Mouse (Mus musculus) embryonic facial prominence, embryonic 14.5 days (tissue): ENCODE measurements around the gene Grk2. TPM values are rescaled to one million over a fixed set of nuclear protein-coding genes. Genes with fewer than 3 reads are reported as not detected.
A peak's percentile ranks its signal among the peaks of the same experiment; 100 is the strongest.

ENCODE experiments used
- ATAC-seq: fragments of 200-750 bp; cut with Nextera tagmentation; 2 replicates; pipeline ENCODE4 v1.8.0; 2017; ENCODE audit warnings: low read depth, moderate number of reproducible peaks, moderate TSS enrichment
- DNase-seq: peaks from one replicate; pipeline ENCODE4 v3.0.0-alpha.2; 2015; ENCODE audit warnings: low spot score
- H3K27ac ChIP-seq: fragments of 300-500 bp; sonication (generic); replicated peaks from 2 replicates; pipeline ENCODE4 v1.5.1; 2014; ENCODE audit warnings: low read depth, mild to moderate bottlenecking, low read length, moderate library complexity
- H3K27me3 ChIP-seq: fragments of 300-500 bp; sonication (generic); replicated peaks from 2 replicates; pipeline ENCODE4 v1.6.1; 2014; ENCODE audit warnings: low read length; ENCODE audit not compliant: control insufficient read depth, insufficient read depth
- H3K36me3 ChIP-seq: fragments of 300-500 bp; sonication (generic); 2 replicates; pipeline ENCODE4 v1.6.1; 2014; ENCODE audit warnings: low read length, mixed read lengths; ENCODE audit not compliant: control insufficient read depth, insufficient read depth
- H3K4me1 ChIP-seq: fragments of 300-500 bp; sonication (generic); 2 replicates; pipeline ENCODE4 v1.6.1; 2014; ENCODE audit warnings: antibody characterized with exemption, low read length; ENCODE audit not compliant: control insufficient read depth, insufficient read depth
- H3K4me2 ChIP-seq: fragments of 300-500 bp; sonication (generic); 2 replicates; pipeline ENCODE4 v1.6.1; 2014; ENCODE audit warnings: low read depth, mild to moderate bottlenecking, low read length, moderate library complexity, mixed read lengths
- H3K4me3 ChIP-seq: fragments of 300-500 bp; sonication (generic); 2 replicates; pipeline ENCODE4 v1.5.1; 2014; ENCODE audit warnings: low read depth, mild to moderate bottlenecking, low read length
- H3K9ac ChIP-seq: fragments of 300-500 bp; sonication (generic); 2 replicates; pipeline ENCODE4 v1.6.1; 2014; ENCODE audit warnings: low read depth, mild to moderate bottlenecking, low read length, moderate library complexity, mixed read lengths
- H3K9me3 ChIP-seq: fragments of 300-500 bp; sonication (generic); 2 replicates; pipeline ENCODE4 v1.6.1; 2016; ENCODE audit warnings: low read length; ENCODE audit not compliant: control insufficient read depth
- WGBS: fragments of 180-500 bp; shearing (Covaris S2); extraction: QIAGEN DNeasy Blood & Tissue Kit; methylation state at CpG from one replicate; pipeline ENCODE4 v1.1.7; 2014; 5-methylcytosine and 5-hydroxymethylcytosine counted together
- polyA plus RNA-seq: library from polyadenylated mRNA; unstranded; fragments of >200 nt; fragmentation: Nextera tagmentation; extraction: Ambion mirVana; gene quantifications from 2 replicates; pipeline ENCODE4 v1.2.1, GENCODE M21; 2014

Grk2 gene
- polyA plus RNA-seq, result 17.0 and 18.9 TPM in 2 replicates

DNA sequence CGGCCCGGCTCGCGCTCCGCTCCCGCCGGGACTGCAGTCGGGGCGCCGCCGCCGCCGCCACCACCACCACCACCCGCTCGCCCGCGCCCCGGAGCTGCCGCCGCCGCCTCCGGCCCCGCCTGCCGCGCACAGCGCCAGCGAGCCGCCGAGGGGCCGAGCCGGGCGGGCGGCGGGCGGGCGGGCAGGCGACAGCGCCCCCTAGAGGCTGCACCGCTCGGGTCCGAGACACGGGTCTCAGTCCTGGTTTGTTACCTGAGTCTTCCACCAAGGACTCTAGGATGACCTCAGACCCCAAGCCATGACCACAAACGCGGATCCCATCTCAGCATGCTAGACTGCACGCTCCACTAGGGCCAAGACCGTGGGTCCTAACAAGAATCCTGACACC lies at the start of gene Grk2:
Grk2 (minus strand) TSS at position 33 of the 388 bp plus-strand sequence.
- H3K4me1 ChIP-seq, result peaks cover 44% of the 10 kb centered on the region
- no peaks in the 10 kb centered on the region for H3K9me3 ChIP-seq
- peak within 1 kb of the TSS; percentile 98 for H3K9ac ChIP-seq
- WGBS, result 0% methylated on average over 8 of the region's 46 CpGs
- no peaks in the 10 kb centered on the region for H3K27me3 ChIP-seq
- peak within 1 kb of the TSS; percentile 84 for H3K4me2 ChIP-seq
- DNase-seq (peak; percentile 66), ATAC-seq (peak; percentile 81)
- H3K4me3 ChIP-seq, result peak within 1 kb of the TSS; percentile 95
- peak within 1 kb of the TSS; percentile 89 for H3K27ac ChIP-seq
- no peaks in the 10 kb centered on the region for H3K36me3 ChIP-seq

DNA sequence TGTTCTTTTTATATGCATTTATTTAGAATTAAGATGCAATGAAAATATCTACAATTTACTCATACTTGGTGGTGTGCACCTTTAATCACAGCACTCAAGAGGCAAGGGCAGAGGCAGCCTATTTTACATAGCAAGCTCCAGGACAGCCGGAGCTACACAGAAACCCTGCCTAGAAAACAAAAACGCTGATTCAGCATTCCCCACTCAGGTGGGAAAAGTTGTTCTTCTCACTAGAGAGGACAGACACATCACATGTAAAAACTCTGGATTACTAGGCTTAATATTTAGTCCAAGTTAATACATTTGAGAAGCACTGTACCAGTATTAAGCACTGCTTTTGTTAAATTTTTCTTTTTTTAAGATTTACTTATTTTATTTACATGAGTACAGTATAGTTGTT lies 43.4 kb upstream of the Grk2 start:
- Histone ChIP-seq H3K27ac (no peak overlapping the region), H3K4me3 (no peak overlapping the region), H3K36me3 (peaks cover 82% of the 10 kb centered on the region), H3K9ac (no peak overlapping the region), H3K27me3 (no peaks in the 10 kb centered on the region), H3K9me3 (no peaks in the 10 kb centered on the region), H3K4me1 (no peaks in the 10 kb centered on the region), H3K4me2 (no peak overlapping the region)
- WGBS, result 89% methylated on average over 2 of the region's 2 CpGs
- ATAC-seq (no peak), DNase-seq (no peak)

DNA sequence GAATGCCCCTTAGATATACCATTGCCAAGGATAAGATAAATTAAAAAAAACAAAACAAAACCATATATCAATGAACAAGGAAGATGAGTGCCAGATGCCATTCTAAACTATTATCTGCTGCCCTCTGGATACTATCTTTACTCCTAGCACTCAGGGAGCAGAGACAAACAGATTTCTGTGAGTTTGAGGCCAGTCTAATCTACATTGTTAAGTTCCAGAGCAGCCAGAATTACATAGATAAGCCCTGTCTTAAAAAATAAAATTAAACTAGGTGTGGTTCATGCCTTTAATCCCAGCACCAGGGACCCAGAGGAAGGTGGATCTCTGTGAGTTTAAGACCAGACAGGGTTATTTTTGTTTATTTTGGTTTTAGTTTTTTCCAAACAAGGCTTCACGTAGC lies 40.5 kb upstream of the Grk2 start:
- Histone ChIP-seq H3K4me2 (no peak overlapping the region), H3K9ac (no peak overlapping the region), H3K4me3 (no peak overlapping the region), H3K27ac (no peak overlapping the region), H3K27me3 (no peaks in the 10 kb centered on the region), H3K4me1 (no peaks in the 10 kb centered on the region), H3K9me3 (no peaks in the 10 kb centered on the region), H3K36me3 (peaks cover 85% of the 10 kb centered on the region)
- ATAC-seq (no peak), DNase-seq (no peak)
- WGBS, result 73% methylated on average over 1 of the region's 1 CpGs

DNA sequence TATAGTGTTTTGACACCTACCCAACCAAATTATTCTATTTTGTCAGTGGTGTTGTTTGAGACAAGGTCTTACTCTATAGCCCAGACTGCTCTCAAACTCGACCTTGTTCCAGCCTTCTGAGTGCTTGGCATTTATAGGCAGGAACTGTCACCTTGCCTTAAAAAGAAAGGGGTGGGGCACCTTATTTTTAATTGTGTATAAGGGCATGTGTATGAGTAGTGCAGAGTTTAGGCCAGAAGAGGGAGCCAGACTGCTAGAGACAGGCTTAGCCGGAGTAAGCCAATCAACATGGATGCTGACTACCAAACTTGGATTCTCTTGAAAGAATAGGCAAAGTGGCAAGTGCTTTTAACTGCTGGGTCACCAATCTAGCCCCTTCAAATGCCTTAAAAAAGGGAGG lies 32.1 kb upstream of the Grk2 start:
- no peak overlapping the region for H3K27ac ChIP-seq
- no peaks in the 10 kb centered on the region for H3K9me3 ChIP-seq
- DNase-seq, result peak; percentile 79
- H3K9ac ChIP-seq, result no peak overlapping the region
- WGBS, result 33% methylated on average over 2 of the region's 2 CpGs
- H3K4me2 ChIP-seq, result no peak overlapping the region
- H3K4me1 ChIP-seq, result peaks cover 8% of the 10 kb centered on the region
- H3K36me3 ChIP-seq, result peaks cover 42% of the 10 kb centered on the region
- H3K27me3 ChIP-seq, result no peaks in the 10 kb centered on the region
- no peak overlapping the region for H3K4me3 ChIP-seq
- no peak for ATAC-seq

DNA sequence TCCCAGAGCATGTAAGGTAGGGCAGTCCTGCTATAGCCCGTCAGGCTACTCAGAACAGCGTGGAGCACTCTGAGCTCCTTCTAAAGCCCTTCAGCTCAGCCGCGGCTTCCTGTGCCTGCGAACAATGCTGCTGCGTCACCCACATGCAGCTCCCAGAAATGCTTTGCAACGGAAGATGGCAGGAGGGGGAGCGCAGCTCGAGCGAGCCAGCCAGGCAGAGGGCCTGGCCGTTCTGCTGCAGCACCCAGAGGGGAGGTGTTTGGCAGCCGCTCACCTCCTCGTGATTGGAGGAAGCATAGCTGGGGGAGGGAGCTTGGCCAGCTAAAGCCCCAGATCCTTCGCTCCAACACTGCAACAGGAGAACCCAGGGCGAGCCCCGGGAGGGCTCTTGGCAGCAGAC lies 27.8 kb upstream of the Grk2 start:
- ATAC-seq, result peak; percentile 99
- peaks cover 33% of the 10 kb centered on the region for H3K36me3 ChIP-seq
- peak overlapping the region; percentile 60 for H3K4me3 ChIP-seq
- H3K27me3 ChIP-seq, result no peaks in the 10 kb centered on the region
- no peaks in the 10 kb centered on the region for H3K9me3 ChIP-seq
- DNase-seq, result peak; percentile 99
- peak overlapping the region; percentile 77 for H3K4me2 ChIP-seq
- peak overlapping the region; percentile 96 for H3K27ac ChIP-seq
- peak overlapping the region; percentile 76 for H3K9ac ChIP-seq
- 0% methylated on average over 16 of the region's 16 CpGs for WGBS
- peaks cover 11% of the 10 kb centered on the region for H3K4me1 ChIP-seq

DNA sequence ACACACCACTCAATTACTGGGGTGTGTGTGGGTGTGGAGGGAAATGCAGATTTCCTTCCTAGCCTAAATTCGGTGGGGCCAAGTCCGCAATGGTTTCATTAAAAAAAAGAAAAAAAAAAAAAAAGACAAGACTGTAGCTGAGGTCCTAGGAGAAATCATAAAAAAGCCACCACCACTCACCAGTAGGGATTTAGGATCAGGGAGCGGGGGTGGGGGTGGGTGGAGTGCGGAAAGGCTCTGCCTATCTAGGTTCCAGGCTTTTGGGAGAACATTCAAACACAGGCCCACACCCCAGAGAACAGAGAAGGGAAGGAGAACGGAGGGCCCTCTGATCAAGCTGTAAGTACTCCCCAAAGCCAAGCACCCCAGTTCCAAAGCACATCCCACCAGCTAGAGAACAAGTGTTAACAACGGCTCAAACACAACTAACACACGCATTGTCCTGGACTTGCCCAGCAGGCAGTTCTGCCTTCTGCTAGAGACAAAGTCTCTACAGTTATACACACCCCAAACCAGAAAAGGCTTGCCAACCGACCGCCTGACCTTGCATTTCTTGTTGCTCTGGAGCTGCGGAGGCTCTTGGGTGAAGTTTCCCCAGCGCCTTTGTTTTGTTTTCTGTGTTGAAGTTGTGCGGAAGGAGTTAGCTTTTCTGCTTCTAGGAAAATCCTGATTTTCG lies 27.2 kb upstream of the Grk2 start:
- ATAC-seq (no peak), DNase-seq (no peak)
- H3K4me2 ChIP-seq, result peak overlapping the region; percentile 77
- H3K9ac ChIP-seq, result peak overlapping the region; percentile 76
- H3K36me3 ChIP-seq, result peaks cover 37% of the 10 kb centered on the region
- no peaks in the 10 kb centered on the region for H3K27me3 ChIP-seq
- no peaks in the 10 kb centered on the region for H3K9me3 ChIP-seq
- peak overlapping the region; percentile 60 for H3K4me3 ChIP-seq
- under 1% methylated on average over 13 of the region's 13 CpGs for WGBS
- peak overlapping the region; percentile 96 for H3K27ac ChIP-seq
- H3K4me1 ChIP-seq, result peaks cover 11% of the 10 kb centered on the region

DNA sequence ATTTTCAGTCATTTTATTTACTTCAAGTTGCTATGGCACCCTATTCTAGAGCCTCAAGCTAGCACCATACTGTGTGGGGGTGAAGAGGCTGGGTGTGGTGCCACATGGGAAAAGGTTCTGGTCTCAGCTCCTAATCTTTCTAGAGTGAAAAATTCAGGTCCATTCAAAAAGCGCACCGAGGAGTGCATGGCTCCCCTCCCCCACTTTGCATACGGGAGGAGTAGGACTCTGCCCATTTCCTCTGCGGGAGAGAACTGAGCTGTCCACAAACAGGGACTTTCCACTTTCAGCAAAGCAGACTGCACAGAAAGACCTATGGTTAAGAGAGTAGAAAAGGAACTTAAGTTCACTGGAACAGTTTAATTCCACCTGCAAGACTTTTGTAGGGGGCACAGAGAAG lies 26.6 kb upstream of the Grk2 start:
- ATAC-seq (no peak), DNase-seq (peak; percentile 67)
- peaks cover 39% of the 10 kb centered on the region for H3K36me3 ChIP-seq
- H3K4me2 ChIP-seq, result peak overlapping the region; percentile 77
- H3K4me3 ChIP-seq, result peak overlapping the region; percentile 60
- WGBS, result 1% methylated on average over 4 of the region's 4 CpGs
- peak overlapping the region; percentile 76 for H3K9ac ChIP-seq
- no peaks in the 10 kb centered on the region for H3K9me3 ChIP-seq
- H3K27me3 ChIP-seq, result no peaks in the 10 kb centered on the region
- peak overlapping the region; percentile 96 for H3K27ac ChIP-seq
- peaks cover 11% of the 10 kb centered on the region for H3K4me1 ChIP-seq

DNA sequence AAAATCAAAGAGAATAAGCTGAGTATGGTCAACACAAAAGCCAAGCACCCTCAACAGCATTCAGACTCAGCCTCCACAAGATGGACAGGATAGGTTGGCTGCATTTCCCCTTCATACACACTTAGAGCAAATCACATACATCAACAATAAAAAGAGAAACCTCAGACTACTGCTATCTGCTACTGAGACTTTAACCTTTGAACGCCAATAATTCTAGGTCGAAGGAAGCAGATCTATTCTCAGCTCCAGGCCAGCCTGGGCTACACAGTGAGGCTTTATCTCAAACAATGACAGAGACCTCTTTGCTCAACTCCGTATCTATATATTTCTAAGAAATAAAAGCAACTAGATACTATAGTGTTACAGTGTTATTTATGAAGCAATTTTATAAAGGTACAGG lies 25.3 kb upstream of the Grk2 start:
- DNase-seq, result no peak
- H3K9me3 ChIP-seq, result no peaks in the 10 kb centered on the region
- no peak overlapping the region; the same call in 1 of the 2 replicates for H3K4me2 ChIP-seq
- H3K36me3 ChIP-seq, result peaks cover 53% of the 10 kb centered on the region
- no peak for ATAC-seq
- 0 out of 2 replicates have a peak overlapping the region, but pooled peaks have one; percentile 2 for H3K9ac ChIP-seq
- no peak overlapping the region for H3K4me3 ChIP-seq
- no peaks in the 10 kb centered on the region for H3K27me3 ChIP-seq
- 85% methylated on average over 3 of the region's 3 CpGs for WGBS
- H3K27ac ChIP-seq, result no peak overlapping the region
- peaks cover 11% of the 10 kb centered on the region for H3K4me1 ChIP-seq

DNA sequence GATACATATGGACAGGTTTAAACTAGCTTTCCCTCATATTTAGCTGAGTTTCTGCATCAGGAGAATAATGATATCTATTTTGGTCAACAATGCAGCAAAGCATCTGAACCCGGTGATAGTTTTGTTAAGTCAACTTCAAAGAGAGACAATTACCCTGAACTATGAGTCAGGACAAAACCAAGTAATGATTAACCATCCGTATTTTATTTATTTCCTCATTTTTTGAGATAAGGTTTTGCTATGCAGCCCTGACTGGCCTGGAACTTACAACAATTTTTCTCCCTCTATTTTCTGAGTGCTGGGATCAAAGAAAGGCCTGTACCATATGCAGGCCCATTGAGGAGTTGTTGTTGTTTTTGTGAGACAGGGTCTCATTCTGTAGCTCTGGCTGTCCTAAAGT lies 24.6 kb upstream of the Grk2 start:
- DNase-seq (no peak), ATAC-seq (no peak)
- Histone ChIP-seq H3K4me3 (no peak overlapping the region), H3K36me3 (peaks cover 60% of the 10 kb centered on the region), H3K27me3 (no peaks in the 10 kb centered on the region), H3K9ac (no peak overlapping the region), H3K27ac (no peak overlapping the region), H3K9me3 (no peaks in the 10 kb centered on the region), H3K4me2 (no peak overlapping the region), H3K4me1 (peaks cover 11% of the 10 kb centered on the region)
- 90% methylated on average over 2 of the region's 2 CpGs for WGBS
